ENCODE assay signal across 10 mouse cellular contexts in genomic region chr9:96652763-96653162, GRCm38 (mm10). TPM values are rescaled to one million over a fixed set of nuclear protein-coding genes. Genes with fewer than 3 reads are reported as not detected.
DNase-seq lines count a peak whose midpoint lies in the region; ATAC-seq and TF ChIP-seq lines count a peak whose summit lies in the region.
"Had no signal": no experiment of that assay in that cellular context is flagged by ENCODE, and none has a peak within 500 bp of the region (broad histone marks: within the 10 kb centered on the region; RNA-seq: fewer than 3 reads in every experiment).

No protein-coding gene starts in this region.

- no peaks in the 10 kb centered on the region for H3K4me1 ChIP-seq in heart, postnatal 0 days (ENCODE audit: control insufficient read depth, insufficient read depth)
- H3K4me1 ChIP-seq in heart, embryonic 12.5 days (replicated peaks), result no peaks in the 10 kb centered on the region
- peaks cover 6 to 9% of the 10 kb centered on the region in 2 experiments for H3K4me1 ChIP-seq in MEL (ENCODE audit: control insufficient read depth in 1 of 2, insufficient read depth in 2 of 2, low read length in 2 of 2)
- no peaks in the 10 kb centered on the region for H3K4me1 ChIP-seq in forebrain, embryonic 16.5 days (replicated peaks; ENCODE audit: control insufficient read depth, insufficient read depth, low read length)
- H3K4me1 ChIP-seq: limb, embryonic 15.5 days; neural tube, embryonic 13.5 days had no signal

- TF ChIP-seq RAD21 in MEL (IDR thresholded peaks at IDR 0.05; ENCODE audit: low read depth, low read length), result peak; percentile 75

- TF ChIP-seq EP300 in heart, postnatal 0 days (IDR thresholded peaks at IDR 0.05; ENCODE audit: low read depth), result no peak
- TF ChIP-seq EP300 in MEL (IDR thresholded peaks at IDR 0.05; ENCODE audit: low read depth in 1 of 2, low read length in 2 of 2), result no peak

- H3K9me3 ChIP-seq in heart, postnatal 0 days (replicated peaks; ENCODE audit: control insufficient read depth, low read length), result no peaks in the 10 kb centered on the region
- no peaks in the 10 kb centered on the region for H3K9me3 ChIP-seq in heart, embryonic 12.5 days (replicated peaks)
- no peaks in the 10 kb centered on the region for H3K9me3 ChIP-seq in MEL (replicated peaks; ENCODE audit: insufficient read depth, low read length)
- no peaks in the 10 kb centered on the region for H3K9me3 ChIP-seq in forebrain, embryonic 16.5 days (ENCODE audit: control insufficient read depth, low read length)
- H3K9me3 ChIP-seq: limb, embryonic 15.5 days; neural tube, embryonic 13.5 days had no signal

- no peak for TF ChIP-seq POLR2A in MEL (IDR thresholded peaks at IDR 0.05; ENCODE audit: control insufficient read depth in 1 of 2, insufficient read depth in 1 of 2, low read depth in 1 of 2, low read length in 2 of 2, poor library complexity in 1 of 2)

- H3K27ac ChIP-seq in heart, postnatal 0 days (ENCODE audit: low read depth), result no peak overlapping the region
- H3K27ac ChIP-seq in heart, embryonic 12.5 days (ENCODE audit: poor library complexity, severe bottlenecking), result no peak overlapping the region
- H3K27ac ChIP-seq in MEL (ENCODE audit: control insufficient read depth, low read depth, low read length), result no peak overlapping the region
- no peak overlapping the region for H3K27ac ChIP-seq in forebrain, embryonic 16.5 days (ENCODE audit: low read length)
- H3K27ac ChIP-seq: limb, embryonic 15.5 days; neural tube, embryonic 13.5 days had no signal

- no peaks in the 10 kb centered on the region for H3K79me2 ChIP-seq in MEL (ENCODE audit: control insufficient read depth, insufficient read depth, low read length, poor library complexity)

- no peak overlapping the region for H3K4me3 ChIP-seq in heart, postnatal 0 days (ENCODE audit: low read depth, low read length)
- no peak overlapping the region for H3K4me3 ChIP-seq in heart, embryonic 12.5 days
- no peak overlapping the region for H3K4me3 ChIP-seq in MEL (ENCODE audit: control insufficient read depth in 1 of 2, insufficient read depth in 1 of 2, low read depth in 2 of 2, low read length in 2 of 2)
- H3K4me3 ChIP-seq in forebrain, embryonic 16.5 days (replicated peaks; ENCODE audit: low read length), result no peak overlapping the region
- H3K4me3 ChIP-seq: limb, embryonic 15.5 days; neural tube, embryonic 13.5 days had no signal

- TF ChIP-seq CTCF in heart, postnatal 0 days (IDR thresholded peaks at IDR 0.05; ENCODE audit: low read depth), result peak; percentile 38
- TF ChIP-seq CTCF in MEL (IDR thresholded peaks at IDR 0.05 in 2 of 3, conservative IDR thresholded peaks at IDR 0.05 in 1 of 3; ENCODE audit: control insufficient read depth in 1 of 3, insufficient read depth in 1 of 3, low read depth in 2 of 3, low read length in 3 of 3, poor library complexity in 1 of 3, severe bottlenecking in 1 of 3), result peak; percentile 35 to 76 (median 51); a peak in 5 of 6 replicates

- H3K9ac ChIP-seq in heart, postnatal 0 days (replicated peaks; ENCODE audit: low read depth, low read length), result no peak overlapping the region
- H3K9ac ChIP-seq in heart, embryonic 12.5 days, result no peak overlapping the region
- H3K9ac ChIP-seq in MEL (ENCODE audit: control insufficient read depth, low read depth, low read length, poor library complexity, severe bottlenecking), result no peak overlapping the region
- H3K9ac ChIP-seq in forebrain, embryonic 16.5 days (replicated peaks; ENCODE audit: low read depth, low read length), result no peak overlapping the region
- H3K9ac ChIP-seq: limb, embryonic 15.5 days; neural tube, embryonic 13.5 days had no signal

- WGBS in heart, postnatal 0 days, result 59% methylated on average over 6 of the region's 6 CpGs
- whole genome bisulfite sequencing in heart, embryonic 12.5 days, result 55% methylated on average over 6 of the region's 6 CpGs
- 64% methylated on average over 6 of the region's 6 CpGs for WGBS in forebrain, embryonic 16.5 days

- no peaks in the 10 kb centered on the region for H3K27me3 ChIP-seq in heart, postnatal 0 days (ENCODE audit: control insufficient read depth, insufficient read depth, low read length)
- H3K27me3 ChIP-seq in heart, embryonic 12.5 days (replicated peaks), result no peaks in the 10 kb centered on the region
- no peaks in the 10 kb centered on the region for H3K27me3 ChIP-seq in MEL (ENCODE audit: control insufficient read depth in 1 of 2, insufficient read depth in 2 of 2, low read length in 2 of 2)
- H3K27me3 ChIP-seq in forebrain, embryonic 16.5 days (replicated peaks; ENCODE audit: control insufficient read depth, insufficient read depth, low read length), result no peaks in the 10 kb centered on the region
- H3K27me3 ChIP-seq: limb, embryonic 15.5 days; neural tube, embryonic 13.5 days had no signal

- no peak for DNase-seq in heart, postnatal 0 days (ENCODE audit: low spot score)
- peak; percentile 50 for DNase-seq in 3T3-L1 (ENCODE audit: low read depth, low spot score)
- peak; percentile 82 for DNase-seq in MEL (ENCODE audit: low read depth, low spot score)
- DNase-seq in Muller cell, postnatal 12 days (ENCODE audit: inconsistent ontology term), result no peak
- DNase-seq in left cerebral cortex, adult 8-10 months (ENCODE audit: low spot score in 2 of 2), result no peak

- no peak for ATAC-seq in heart, postnatal 0 days (ENCODE audit: insufficient read depth, low read depth)
- ATAC-seq in heart, embryonic 12.5 days (ENCODE audit: insufficient number of reproducible peaks, low FRiP score), result no peak
- peak; percentile 43 for ATAC-seq in inflammation-experienced regulatory T-cells, adult 6 months
- no peak for ATAC-seq in forebrain, embryonic 16.5 days

- no peaks in the 10 kb centered on the region for H3K36me3 ChIP-seq in heart, postnatal 0 days (replicated peaks; ENCODE audit: control insufficient read depth, insufficient read depth, low read length)
- H3K36me3 ChIP-seq in heart, embryonic 12.5 days, result no peaks in the 10 kb centered on the region
- peaks cover 0 to 12% of the 10 kb centered on the region in 2 experiments; a peak in 2 of 4 replicates for H3K36me3 ChIP-seq in MEL (ENCODE audit: control insufficient read depth in 1 of 2, insufficient read depth in 2 of 2, low read length in 2 of 2)
- H3K36me3 ChIP-seq in forebrain, embryonic 16.5 days (ENCODE audit: control insufficient read depth, insufficient read depth), result no peaks in the 10 kb centered on the region
- H3K36me3 ChIP-seq: limb, embryonic 15.5 days; neural tube, embryonic 13.5 days had no signal

- no peak overlapping the region for H3K4me2 ChIP-seq in heart, postnatal 0 days (ENCODE audit: low read depth, low read length)
- no peak overlapping the region for H3K4me2 ChIP-seq in heart, embryonic 12.5 days
- H3K4me2 ChIP-seq in forebrain, embryonic 16.5 days (ENCODE audit: low read length), result no peak overlapping the region
- H3K4me2 ChIP-seq: limb, embryonic 15.5 days; neural tube, embryonic 13.5 days had no signal

TF ChIP-seq in MEL, 35 proteins besides CTCF, POLR2A, EP300 and RAD21:
- TF ChIP-seq BHLHE40 (IDR thresholded peaks at IDR 0.05; ENCODE audit: borderline replicate concordance, low read depth, low read length) (0 out of 2 replicates have a peak, but pooled peaks have one; percentile 14), ZC3H11A (IDR thresholded peaks at IDR 0.05; ENCODE audit: low read depth, low read length) (peak; percentile 64), SMC3 (IDR thresholded peaks at IDR 0.05; ENCODE audit: low read depth, low read length) (peak; percentile 82), TAL1 (IDR thresholded peaks at IDR 0.05; ENCODE audit: low read length) (no peak)
TF ChIP-seq in MEL: peak in this region for 3.

RNA-seq across cellular contexts. Expression of gene Rasa2, which starts 21.3 kb away (rescaled TPM):
- 4.6 and 38.9 TPM in 2 replicates for total RNA-seq in heart, postnatal 0 days (2014; rRNA removed; ENCODE audit: low replicate concordance)
- polyA plus RNA-seq in heart, postnatal 0 days (2015; fragmentation: Nextera tagmentation; extraction: Ambion mirVana), result 6.9 and 8.0 TPM in 2 replicates
- 16.1 and 17.6 TPM in 2 replicates for polyA plus RNA-seq in heart, embryonic 12.5 days (2016; fragmentation: Nextera tagmentation; extraction: Ambion mirVana)
- total RNA-seq in MEL (2012; rRNA removed), result 9.5 and 11.3 TPM in 2 replicates
- polyA plus RNA-seq in MEL (2012; ENCODE audit: insufficient read depth in 1 of 2, insufficient read length in 2 of 2, low read depth in 1 of 2, low replicate concordance in 2 of 2, missing spikeins in 1 of 2), result 10 to 100 TPM in 1 of 2 experiments, not detected in 1; 11.3 TPM
- 10 to 100 TPM; 31.5 to 41.1 (median 34.3) TPM for polyA plus RNA-seq in inflammation-experienced regulatory T-cells, adult 6 months (2017; shearing (Covaris generic))
- 19.6 and 22.8 TPM in 2 replicates for polyA plus RNA-seq in forebrain, embryonic 16.5 days (2015; fragmentation: Nextera tagmentation; extraction: Ambion mirVana)
- 10 to 100 TPM; 33.1 to 43.3 (median 39.0) TPM for total RNA-seq in left cerebral cortex, adult 8-10 months (2022)

Comparison
In these comparisons a context has a peak if more than half of its experiments do, and no peak if none do; other contexts are left out.
1. DNase-seq: peak in 3T3-L1 (single experiment) and MEL (single experiment); none in heart, postnatal 0 days (single experiment), Muller cell, postnatal 12 days (single experiment) and left cerebral cortex, adult 8-10 months (0 of 2).